Mouse (Mus musculus): ENCODE data around the gene Vmn1r130. TPM values are rescaled to one million over a fixed set of nuclear protein-coding genes. Genes with fewer than 3 reads are reported as not detected.
"Not testable (repeated sequence)": the region's sequence is repeated elsewhere in the genome, so short reads cannot be mapped to it uniquely, and the experiment has no call there.

Vmn1r130 gene
- not detected in 2 replicates for total RNA-seq (2021)
- long read RNA-seq: 0 reads

GRCm38 (mm10) chr7:21511480-21511879 lies at the start of gene Vmn1r130:
Gene Vmn1r130 (plus strand): TSS chr7:21511780.
- DNase-seq: not testable (repeated sequence)

GRCm38 (mm10) chr7:21545990-21546389 lies 34.4 kb downstream of the Vmn1r130 start, which contains the start of gene Vmn1r131:
Gene Vmn1r131 (minus strand): TSS chr7:21546090.
- DNase-seq: not testable (repeated sequence)

Other genes starting within 250 kb of the Vmn1r130 start
- gene Vmn1r125, start 239.6 kb upstream of the Vmn1r130 start, total RNA-seq (2021): not detected in 2 replicates
- not detected in 2 replicates for gene Vmn1r126, start 210.3 kb upstream of the Vmn1r130 start, total RNA-seq (2021)
- not detected in 2 replicates for gene Vmn1r127, start 191.9 kb upstream of the Vmn1r130 start, total RNA-seq (2021)
- not detected in 2 replicates for gene Vmn1r128, start 162.4 kb upstream of the Vmn1r130 start, total RNA-seq (2021)
- gene Vmn1r129, start 150.5 kb upstream of the Vmn1r130 start, total RNA-seq (2021): not detected in 2 replicates
- not detected in 2 replicates for gene Gm6882, start 79.0 kb upstream of the Vmn1r130 start, total RNA-seq (2021)
- not detected in 2 replicates for gene Vmn1r131, start 34.3 kb downstream of the Vmn1r130 start, total RNA-seq (2021)
- not detected in 2 replicates for gene Vmn1r132, start 102.3 kb downstream of the Vmn1r130 start, total RNA-seq (2021)
- not detected in 2 replicates for gene Gm4175, start 249.7 kb downstream of the Vmn1r130 start, total RNA-seq (2021)